Mouse (Mus musculus) natural killer cell, adult 2 months (primary cell): ENCODE data around the gene Sart3.

ENCODE experiments used
- DNase-seq, 2 experiments: peaks; one replicate each; pipeline ENCODE4 v3.0.0; 2022; ENCODE audit warnings: low spot score in 2 of 2

The Sart3 gene

GRCm38 (mm10) chr5:113765641-113766526 is 6.4 kb downstream of the Sart3 start:
- no peak for DNase-seq

- DNase-seq = no peak
These were observed 7.9 kb downstream of the Sart3 start for GRCm38 (mm10) chr5:113764426-113764825.

GRCm38 (mm10) chr5:113761585-113761984 is 10.7 kb downstream of the Sart3 start:
- DNase-seq = no peak

- DNase-seq = no peak
These were observed 16.8 kb downstream of the Sart3 start for GRCm38 (mm10) chr5:113755347-113756030.

- no peak for DNase-seq
These were observed 20.7 kb downstream of the Sart3 start for GRCm38 (mm10) chr5:113751521-113752157.

GRCm38 (mm10) chr5:113748556-113749331 is 23.6 kb downstream of the Sart3 start:
- no peak for DNase-seq

GRCm38 (mm10) chr5:113747629-113748028 is 24.7 kb downstream of the Sart3 start:
- DNase-seq = no peak

GRCm38 (mm10) chr5:113737607-113738237 is 34.6 kb downstream of the Sart3 start:
- no peak for DNase-seq

- no peak for DNase-seq
These were observed 35.7 kb downstream of the Sart3 start for GRCm38 (mm10) chr5:113736522-113737164.

GRCm38 (mm10) chr5:113736113-113736502 is 36.2 kb downstream of the Sart3 start:
- DNase-seq = no peak

GRCm38 (mm10) chr5:113735345-113736112 is 36.8 kb downstream of the Sart3 start, which contains the start of gene Ficd:
TSS of gene Ficd (plus strand) at chr5:113735803.
- DNase-seq = peak; percentile 84 to 90

- DNase-seq = no peak
These were observed 37.3 kb downstream of the Sart3 start for GRCm38 (mm10) chr5:113735023-113735344.

GRCm38 (mm10) chr5:113734376-113734775 is 37.9 kb downstream of the Sart3 start:
- no peak for DNase-seq

- DNase-seq = peak; percentile 40 to 44
These were observed 40.1 kb downstream of the Sart3 start for GRCm38 (mm10) chr5:113732182-113732581.

- DNase-seq = no peak
These were observed 41.1 kb downstream of the Sart3 start for GRCm38 (mm10) chr5:113731174-113731573.

GRCm38 (mm10) chr5:113730641-113731121 is 41.6 kb downstream of the Sart3 start:
- no peak for DNase-seq

- no peak for DNase-seq
These were observed 43.6 kb downstream of the Sart3 start for GRCm38 (mm10) chr5:113728691-113729090.

GRCm38 (mm10) chr5:113728011-113728410 is 44.3 kb downstream of the Sart3 start:
- no peak for DNase-seq

GRCm38 (mm10) chr5:113727238-113727637 is 45.1 kb downstream of the Sart3 start:
- no peak for DNase-seq

- no peak for DNase-seq
These were observed 45.7 kb downstream of the Sart3 start for GRCm38 (mm10) chr5:113726618-113727017.
